Mouse (Mus musculus) T-cell, adult 2 months (primary cell): Measurements from ENCODE around the gene Sod3.

Source experiments
- DNase-seq: peaks from one replicate; pipeline ENCODE4 v3.0.0; 2022; ENCODE audit warnings: low spot score

Sod3 gene

GRCm38 (mm10) chr5:52375847-52376246, 12.3 kb downstream of the Sod3 start:
- DNase-seq: no peak

GRCm38 (mm10) chr5:52382837-52383236, 19.2 kb downstream of the Sod3 start:
- DNase-seq: no peak

- no peak for DNase-seq
Measured at GRCm38 (mm10) chr5:52383748-52384147, 20.2 kb downstream of the Sod3 start.

- DNase-seq: no peak
Measured at GRCm38 (mm10) chr5:52386016-52386415, 22.4 kb downstream of the Sod3 start.

- no peak for DNase-seq
Measured at GRCm38 (mm10) chr5:52388092-52388749, 24.6 kb downstream of the Sod3 start.

- no peak for DNase-seq
Measured at GRCm38 (mm10) chr5:52390381-52390780, 26.8 kb downstream of the Sod3 start.

GRCm38 (mm10) chr5:52391471-52391870, 27.9 kb downstream of the Sod3 start:
- DNase-seq: no peak

- DNase-seq: no peak
Measured at GRCm38 (mm10) chr5:52393756-52394155, 30.2 kb downstream of the Sod3 start.

- no peak for DNase-seq
Measured at GRCm38 (mm10) chr5:52404373-52404772, 40.8 kb downstream of the Sod3 start.

- no peak for DNase-seq
Measured at GRCm38 (mm10) chr5:52408668-52409315, 45.2 kb downstream of the Sod3 start.

GRCm38 (mm10) chr5:52410197-52410596, 46.6 kb downstream of the Sod3 start:
- no peak for DNase-seq

- DNase-seq: no peak
Measured at GRCm38 (mm10) chr5:52411567-52411966, 48.0 kb downstream of the Sod3 start.

- no peak for DNase-seq
Measured at GRCm38 (mm10) chr5:52415193-52415592, 51.6 kb downstream of the Sod3 start.

GRCm38 (mm10) chr5:52415917-52416316, 52.3 kb downstream of the Sod3 start:
- no peak for DNase-seq

- no peak for DNase-seq
Measured at GRCm38 (mm10) chr5:52416485-52416884, 52.9 kb downstream of the Sod3 start.
